Mouse (Mus musculus) lung, postnatal 0 days (tissue): ENCODE measurements at regions not wholly inside any gene's neighbourhood (a gene's known extent, or its start where the extent isn't known, plus 50 kb on each side); places are given as distances from the start of the nearest gene placed in this dataset.

Source experiments
- CTCF ChIP-seq: IDR thresholded peaks from 2 replicates; pipeline ENCODE4 v1.5.1; 2016; ENCODE audit warnings: antibody characterized with exemption, mild to moderate bottlenecking
- EP300 ChIP-seq: IDR thresholded peaks from 2 replicates; pipeline ENCODE4 v1.6.1; 2016; ENCODE audit warnings: antibody characterized with exemption, mild to moderate bottlenecking, control low read depth

DNA sequence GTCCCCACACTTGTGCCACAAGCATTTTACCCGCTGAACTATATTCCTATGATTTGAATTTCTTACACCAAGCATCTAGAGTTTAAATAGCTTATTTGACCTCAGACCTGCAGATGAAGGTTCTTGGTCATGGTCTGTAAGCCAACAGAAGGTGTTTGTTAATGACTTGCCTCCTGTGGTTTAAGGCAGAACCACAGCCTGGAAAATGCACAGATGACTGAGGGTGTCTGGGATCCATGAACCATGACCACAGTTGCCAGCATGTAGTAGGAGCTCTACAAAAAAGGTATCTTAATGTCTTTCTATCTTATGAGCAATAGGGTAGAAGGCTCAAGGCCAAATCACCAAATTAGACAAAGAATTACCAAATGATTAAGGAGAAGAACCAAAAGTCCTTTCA is 367.6 kb downstream of the Atp6ap1l start:
- no peak for TF ChIP-seq CTCF
- no peak for TF ChIP-seq EP300
